In the genomic region with DNA sequence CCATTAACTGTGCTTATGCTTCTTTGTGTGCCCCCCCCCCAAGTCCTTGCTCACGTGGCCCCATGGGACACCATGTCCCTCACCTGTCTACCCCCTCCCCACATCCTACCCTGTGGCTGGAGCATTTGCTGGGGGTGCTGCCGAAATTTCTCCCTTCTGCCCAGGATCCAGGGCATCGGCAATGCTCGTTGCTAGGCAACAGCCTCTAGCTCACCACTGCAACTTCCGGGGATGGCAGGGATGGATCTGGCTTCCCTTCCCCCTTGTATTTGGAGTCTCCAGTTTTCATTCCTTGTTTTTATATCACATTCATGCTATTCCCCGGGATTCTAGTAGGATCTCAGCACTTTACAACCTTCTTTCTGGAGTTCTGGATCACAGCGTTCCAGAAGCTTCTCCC, we compare ENCODE assay signal across 12 mouse cellular contexts. TPM values are rescaled to one million over a fixed set of nuclear protein-coding genes. Genes with fewer than 3 reads are reported as not detected.
A peak's percentile ranks its signal among the peaks of the same experiment; 100 is the strongest.
DNase-seq lines count a peak whose midpoint lies in the region; ATAC-seq lines count a peak whose summit lies in the region.
"Had no signal": no experiment of that assay in that cellular context is flagged by ENCODE, and none has a peak within 500 bp of the region (broad histone marks: within the 10 kb centered on the region; RNA-seq: fewer than 3 reads in every experiment).

No protein-coding gene starts in this region.

- ATAC-seq in hindbrain, embryonic 16.5 days, result peak; percentile 43; the same call in 1 of the 2 replicates
- peak; percentile 55 for ATAC-seq in midbrain, embryonic 16.5 days
- ATAC-seq: liver, postnatal 0 days had no signal

- no peaks in the 10 kb centered on the region for H3K9me3 ChIP-seq in hindbrain, embryonic 16.5 days (ENCODE audit: control insufficient read depth, low read length)
- H3K9me3 ChIP-seq in midbrain, embryonic 16.5 days (replicated peaks; ENCODE audit: control insufficient read depth, low read length, poor library complexity, severe bottlenecking), result no peaks in the 10 kb centered on the region
- H3K9me3 ChIP-seq: heart, embryonic 10.5 days; megakaryocyte, embryonic 14.5 days had no signal

- H3K4me1 ChIP-seq in hindbrain, embryonic 16.5 days (ENCODE audit: control insufficient read depth, insufficient read depth, low read depth, low read length), result peaks cover 24% of the 10 kb centered on the region
- H3K4me1 ChIP-seq in midbrain, embryonic 16.5 days (ENCODE audit: control insufficient read depth, insufficient read depth, low read length), result peaks cover 35% of the 10 kb centered on the region

- H3K9ac ChIP-seq in hindbrain, embryonic 16.5 days (ENCODE audit: low read depth, low read length), result peak overlapping the region; percentile 50
- peak overlapping the region; percentile 23 for H3K9ac ChIP-seq in midbrain, embryonic 16.5 days (ENCODE audit: low read depth, low read length)
- H3K9ac ChIP-seq: liver, postnatal 0 days had no signal

- H3K4me3 ChIP-seq in hindbrain, embryonic 16.5 days (ENCODE audit: low read length), result peak overlapping the region; percentile 30
- peak overlapping the region; percentile 36 for H3K4me3 ChIP-seq in midbrain, embryonic 16.5 days (ENCODE audit: low read depth, low read length)
- H3K4me3 ChIP-seq: heart, embryonic 10.5 days; megakaryocyte, embryonic 14.5 days had no signal

- peak overlapping the region; percentile 40 for H3K27ac ChIP-seq in hindbrain, embryonic 16.5 days (ENCODE audit: low read depth, low read length)
- H3K27ac ChIP-seq in midbrain, embryonic 16.5 days (ENCODE audit: low read length), result peak overlapping the region; percentile 72
- H3K27ac ChIP-seq: heart, embryonic 10.5 days had no signal

- peaks cover 28% of the 10 kb centered on the region for H3K27me3 ChIP-seq in hindbrain, embryonic 16.5 days (replicated peaks; ENCODE audit: control insufficient read depth, insufficient read depth, low read length)
- peaks cover 22% of the 10 kb centered on the region for H3K27me3 ChIP-seq in midbrain, embryonic 16.5 days (ENCODE audit: control insufficient read depth, insufficient read depth, low read depth, low read length)

- 17% methylated on average over 7 of the region's 7 CpGs for WGBS in hindbrain, embryonic 16.5 days
- WGBS in midbrain, embryonic 16.5 days, result 19% methylated on average over 7 of the region's 7 CpGs

- H3K4me2 ChIP-seq in hindbrain, embryonic 16.5 days (ENCODE audit: low read length), result peak overlapping the region; percentile 54
- peak overlapping the region; percentile 53 for H3K4me2 ChIP-seq in midbrain, embryonic 16.5 days (ENCODE audit: low read length)

- peaks cover 7% of the 10 kb centered on the region; the same call in 1 of the 2 replicates for H3K36me3 ChIP-seq in hindbrain, embryonic 16.5 days (ENCODE audit: control insufficient read depth, insufficient read depth, low read length)
- 0 out of 2 replicates have a peak, but pooled peaks cover 3% of the 10 kb centered on the region for H3K36me3 ChIP-seq in midbrain, embryonic 16.5 days (ENCODE audit: control insufficient read depth, insufficient read depth, low read length)

- peak; percentile 84 for DNase-seq in right cerebral cortex, adult 18-20 months
- DNase-seq in right cerebral cortex, postnatal 4 days, result no peak
- no peak for DNase-seq in thymus, postnatal 10 days (ENCODE audit: low spot score in 2 of 2)
- no peak for DNase-seq in adipocyte (ENCODE audit: low spot score)
- no peak for DNase-seq in lung, postnatal 25 days (ENCODE audit: low spot score)
- DNase-seq in cerebellum, postnatal 4 days (ENCODE audit: low spot score in 2 of 2), result no peak
- DNase-seq: kidney, adult 11 months; liver, postnatal 0 days had no signal

RNA-seq across cellular contexts. Expression of gene Ltbp4, which starts 2.0 kb away (rescaled TPM):
- polyA plus RNA-seq in hindbrain, embryonic 16.5 days (2015; fragmentation: Nextera tagmentation; extraction: Ambion mirVana), result 14.1 and 17.2 TPM in 2 replicates
- 14.1 and 14.3 TPM in 2 replicates for polyA plus RNA-seq in midbrain, embryonic 16.5 days (2015; fragmentation: Nextera tagmentation; extraction: Ambion mirVana)

RNA-seq across cellular contexts. Expression of gene Shkbp1, which starts 16.3 kb away (rescaled TPM):
- polyA plus RNA-seq in hindbrain, embryonic 16.5 days (2015; fragmentation: Nextera tagmentation; extraction: Ambion mirVana), result 31.6 and 38.0 TPM in 2 replicates
- 47.4 and 55.1 TPM in 2 replicates for polyA plus RNA-seq in midbrain, embryonic 16.5 days (2015; fragmentation: Nextera tagmentation; extraction: Ambion mirVana)

RNA-seq across cellular contexts. Expression of gene Gm20479, which starts 17.7 kb away (rescaled TPM):
- not detected in 2 replicates for polyA plus RNA-seq in hindbrain, embryonic 16.5 days (2015; fragmentation: Nextera tagmentation; extraction: Ambion mirVana)
- not detected in 2 replicates for polyA plus RNA-seq in midbrain, embryonic 16.5 days (2015; fragmentation: Nextera tagmentation; extraction: Ambion mirVana)
- polyA plus RNA-seq: liver, postnatal 0 days had no signal
